8 mouse cellular contexts compared by ENCODE assay signal in the genomic region with DNA sequence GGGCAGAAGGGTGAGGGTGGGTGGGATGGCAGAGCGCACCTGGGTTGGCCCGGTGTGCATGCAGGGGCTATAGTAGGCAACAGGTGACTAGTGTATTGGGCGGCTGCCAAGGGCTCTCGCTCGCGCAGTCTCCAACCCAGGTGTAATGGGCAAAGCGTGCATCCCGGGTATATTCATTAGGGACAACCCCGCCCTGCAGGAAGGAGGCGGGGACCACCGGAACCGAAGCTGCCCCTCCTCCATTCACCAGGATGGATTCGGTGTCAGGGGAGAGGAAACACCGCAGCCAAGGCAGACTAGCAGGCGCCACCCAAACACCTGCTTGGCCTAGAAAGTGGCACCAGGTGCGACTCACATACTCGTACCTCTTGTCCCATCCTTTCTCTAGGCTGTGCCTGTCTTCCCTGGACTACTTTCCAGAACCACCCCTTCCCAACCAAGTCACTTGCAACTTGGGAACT. TPM values are rescaled to one million over a fixed set of nuclear protein-coding genes. Genes with fewer than 3 reads are reported as not detected.
DNase-seq lines count a peak whose midpoint lies in the region; ATAC-seq and TF ChIP-seq lines count a peak whose summit lies in the region.

No protein-coding gene starts in this region.

- no peak for ATAC-seq in forebrain, embryonic 16.5 days
- ATAC-seq in midbrain, postnatal 0 days (ENCODE audit: low FRiP score): no peak

- peaks cover 32% of the 10 kb centered on the region for H3K4me1 ChIP-seq in forebrain, embryonic 16.5 days (replicated peaks; ENCODE audit: control insufficient read depth, insufficient read depth, low read length)
- H3K4me1 ChIP-seq in midbrain, postnatal 0 days (ENCODE audit: insufficient read depth, low read length): peaks cover 5% of the 10 kb centered on the region; the same call in 1 of the 2 replicates

- H3K27ac ChIP-seq in forebrain, embryonic 16.5 days (ENCODE audit: low read length): peak overlapping the region; percentile 63; the same call in 1 of the 2 replicates
- H3K27ac ChIP-seq in midbrain, postnatal 0 days (ENCODE audit: low read depth, low read length): no peak overlapping the region

- H3K4me2 ChIP-seq in forebrain, embryonic 16.5 days (ENCODE audit: low read length): peak overlapping the region; percentile 75
- H3K4me2 ChIP-seq in midbrain, postnatal 0 days (ENCODE audit: low read depth, low read length, poor library complexity, severe bottlenecking): peak overlapping the region; percentile 79

- intact Hi-C loops in gastrocnemius, postnatal 36 days (cut with DNase I): loop anchor here (2.0 to 10.0 kb wide), 4 partner anchors 322 to 1130 kb away; no protein-coding TSS in a partner anchor

- peak overlapping the region; percentile 49 for H3K4me3 ChIP-seq in forebrain, embryonic 16.5 days (replicated peaks; ENCODE audit: low read length)
- H3K4me3 ChIP-seq in midbrain, postnatal 0 days (ENCODE audit: low read depth, low read length): peak overlapping the region; percentile 34

- H3K9me3 ChIP-seq in forebrain, embryonic 16.5 days (ENCODE audit: control insufficient read depth, low read length): no peaks in the 10 kb centered on the region
- no peaks in the 10 kb centered on the region for H3K9me3 ChIP-seq in midbrain, postnatal 0 days (ENCODE audit: low read length)

- H3K27me3 ChIP-seq in forebrain, embryonic 16.5 days (replicated peaks; ENCODE audit: control insufficient read depth, insufficient read depth, low read length): no peaks in the 10 kb centered on the region
- H3K27me3 ChIP-seq in midbrain, postnatal 0 days (ENCODE audit: insufficient read depth, low read length): no peaks in the 10 kb centered on the region

- H3K9ac ChIP-seq in forebrain, embryonic 16.5 days (replicated peaks; ENCODE audit: low read depth, low read length): peak overlapping the region; percentile 53
- H3K9ac ChIP-seq in midbrain, postnatal 0 days (replicated peaks; ENCODE audit: low read length, poor library complexity, severe bottlenecking): peak overlapping the region; percentile 42

- no peaks in the 10 kb centered on the region for H3K36me3 ChIP-seq in forebrain, embryonic 16.5 days (ENCODE audit: control insufficient read depth, insufficient read depth)
- no peaks in the 10 kb centered on the region for H3K36me3 ChIP-seq in midbrain, postnatal 0 days (ENCODE audit: insufficient read depth, low read length)

- 7% methylated on average over 17 of the region's 17 CpGs for WGBS in forebrain, embryonic 16.5 days
- WGBS in midbrain, postnatal 0 days: 4% methylated on average over 17 of the region's 17 CpGs

- peak; percentile 9 for DNase-seq in gastrocnemius, adult 18-20 months (ENCODE audit: low spot score)
- DNase-seq in gastrocnemius, postnatal 36 days: no peak
- peak; percentile 49 for DNase-seq in cerebellum, adult 11-12 months
- DNase-seq in induced T-regulatory cell, adult 2 months (ENCODE audit: low read depth): peak; percentile 66
- DNase-seq in liver: peak; percentile 56
- no peak for DNase-seq in midbrain, postnatal 0 days (ENCODE audit: low spot score)
- peak; percentile 51 to 74 for DNase-seq in thymus, postnatal 36 days

- TF ChIP-seq CTCF in midbrain, postnatal 0 days (IDR thresholded peaks at IDR 0.05): no peak

RNA-seq across cellular contexts. Expression of gene Id2, which starts 4.2 kb away (rescaled TPM):
- total RNA-seq in gastrocnemius, adult 18-20 months (2021): 1 to 10 TPM; 2.6 to 3.5 TPM
- total RNA-seq in gastrocnemius, postnatal 36 days (2021): 1 to 10 TPM; 2.6 to 2.9 TPM
- polyA plus RNA-seq in forebrain, embryonic 16.5 days (2015; fragmentation: Nextera tagmentation; extraction: Ambion mirVana): 592 and 764 TPM in 2 replicates
- total RNA-seq in midbrain, postnatal 0 days (2014; rRNA removed): 113 and 146 TPM in 2 replicates
- polyA plus RNA-seq in midbrain, postnatal 0 days (2015; fragmentation: Nextera tagmentation; extraction: Ambion mirVana): 200 and 208 TPM in 2 replicates

Comparison
In these comparisons a context has a peak if more than half of its experiments do, and no peak if none do; other contexts are left out.
1. DNase-seq: peak in gastrocnemius, adult 18-20 months (single experiment), cerebellum, adult 11-12 months (single experiment), induced T-regulatory cell, adult 2 months (single experiment), liver (single experiment) and thymus, postnatal 36 days (2 of 2); none in gastrocnemius, postnatal 36 days (0 of 2) and midbrain, postnatal 0 days (single experiment).
2. RNA of gene Id2, which starts 4.2 kb away (total RNA-seq): 113 to 146 TPM in midbrain, postnatal 0 days; 2.6 to 3.5 TPM in gastrocnemius, adult 18-20 months and 2.6 to 2.9 TPM in gastrocnemius, postnatal 36 days; every median in the first group is over 10 times any median in the second.